Mouse (Mus musculus) ZHBTc4 (cell line): Measurements from ENCODE around the gene Fam107b.

ENCODE experiments used
- DNase-seq: peaks from one replicate; pipeline ENCODE4 v3.0.0-alpha.2; 2011; ENCODE audit warnings: low read depth, low spot score

Fam107b gene

DNA sequence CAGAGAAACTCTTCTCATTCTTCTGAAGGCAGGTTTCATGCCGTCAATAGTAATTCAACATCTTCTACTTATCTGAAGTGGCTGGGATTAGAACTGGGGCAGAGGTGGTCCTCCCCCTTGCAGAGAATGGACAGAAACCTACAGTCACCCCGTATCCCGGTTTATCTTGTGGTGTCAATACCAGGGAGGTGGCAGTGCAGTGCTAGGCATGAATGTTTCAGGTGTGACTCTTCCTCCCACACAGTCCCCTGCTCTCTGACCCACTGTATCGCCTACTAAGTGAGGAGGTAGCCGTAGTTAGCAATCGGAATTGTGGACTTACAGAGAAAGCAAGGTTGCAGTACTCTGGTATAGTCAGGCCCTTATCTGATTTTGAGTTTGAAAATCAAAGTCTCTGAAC, 201.2 kb downstream of the Fam107b start:
- no peak for DNase-seq

DNA sequence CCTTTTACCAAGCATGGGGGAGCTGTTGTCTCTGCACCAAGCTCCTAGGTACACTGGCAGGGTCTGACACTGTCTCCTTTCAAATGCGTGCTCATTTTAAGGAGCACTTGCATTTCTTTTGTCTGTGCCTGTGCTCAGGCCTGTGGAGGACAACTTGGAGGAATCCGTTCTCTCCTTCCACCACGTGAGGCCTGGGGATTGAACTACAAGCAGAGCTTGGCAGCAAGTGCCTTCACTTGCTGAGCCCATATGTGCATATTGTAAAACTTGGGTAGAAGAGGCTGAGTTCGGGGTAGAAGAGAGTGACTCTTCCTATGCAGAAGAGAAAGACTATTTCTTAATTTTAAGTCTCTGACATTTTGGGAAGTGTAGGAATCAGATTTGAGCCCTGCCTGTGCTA, 202.8 kb downstream of the Fam107b start:
- peak; percentile 47 for DNase-seq

DNA sequence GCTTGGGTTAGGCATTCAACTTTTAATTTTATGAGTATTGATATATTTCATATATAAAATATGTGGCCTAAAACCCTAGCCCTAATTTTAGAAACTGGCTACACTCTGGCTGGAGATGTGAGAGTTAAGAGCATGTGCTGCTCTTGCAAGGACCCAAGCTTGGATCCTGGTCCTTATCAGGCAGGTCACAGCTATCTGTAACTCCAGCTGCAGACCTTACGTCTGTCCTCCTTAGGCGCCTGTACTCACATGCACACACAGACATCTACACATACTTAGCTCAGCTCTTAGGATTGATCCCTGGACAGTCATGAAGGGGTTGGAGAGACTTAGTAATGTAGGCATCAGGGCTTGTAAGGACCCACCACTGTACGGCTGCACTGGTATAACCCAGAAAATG, 205.3 kb downstream of the Fam107b start:
- no peak for DNase-seq

DNA sequence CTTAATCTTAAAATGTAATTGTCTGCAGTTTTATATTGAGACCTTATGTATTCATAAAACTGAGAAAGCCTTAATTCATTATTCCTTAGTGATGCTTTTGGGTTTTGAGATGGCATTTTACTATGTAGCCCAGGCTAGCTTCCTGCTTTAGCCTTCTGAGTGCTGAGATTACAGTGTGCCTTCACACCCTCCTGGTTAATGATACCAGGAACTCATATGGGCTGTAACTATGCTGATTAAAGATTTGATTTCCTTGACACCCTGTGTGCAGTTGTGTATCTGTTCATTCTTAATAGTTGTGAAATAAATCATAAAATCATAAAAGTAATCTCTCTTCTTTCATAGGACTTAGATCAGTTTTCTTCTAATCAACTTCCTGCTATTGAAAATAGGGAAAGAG, 205.8 kb downstream of the Fam107b start:
- no peak for DNase-seq

DNA sequence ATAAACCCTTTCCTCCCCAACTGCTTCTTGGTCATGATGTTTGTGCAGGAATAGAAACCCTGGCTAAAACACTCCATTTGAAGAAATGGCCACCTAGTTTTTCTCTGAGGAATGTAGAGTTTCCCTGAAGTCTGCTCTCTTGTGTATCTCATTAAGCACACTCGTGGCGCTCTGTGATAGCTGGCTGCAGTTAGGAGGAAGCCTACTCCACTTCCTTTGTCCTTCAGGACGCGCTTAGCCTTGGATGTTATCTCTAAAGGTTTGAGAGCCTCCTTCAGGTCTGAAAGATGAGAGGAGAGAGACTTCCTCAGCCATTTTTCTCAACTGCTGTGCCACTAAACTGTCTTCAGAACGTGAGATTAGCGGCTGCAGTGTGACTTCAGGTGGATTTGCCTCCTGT, 207.4 kb downstream of the Fam107b start:
- DNase-seq, result no peak

DNA sequence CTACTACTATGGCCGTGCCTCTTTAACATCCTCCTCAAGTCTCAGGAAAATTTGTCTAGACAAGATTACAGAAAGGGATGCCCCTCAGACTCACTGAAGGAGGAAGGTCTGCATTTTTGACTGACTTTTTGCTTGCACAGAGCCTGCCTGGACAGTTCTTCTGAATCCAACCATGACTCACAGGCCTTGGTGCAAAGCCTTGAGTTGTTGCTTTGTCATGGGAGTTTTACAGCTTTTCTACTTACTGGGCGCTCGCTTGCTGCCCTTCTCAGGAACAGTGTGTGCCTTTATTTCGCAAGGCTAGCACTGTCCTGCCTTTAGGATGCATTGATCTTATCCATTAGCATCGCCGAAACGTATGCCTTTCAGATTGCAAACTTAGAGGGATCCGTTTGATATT, 215.3 kb downstream of the Fam107b start:
- no peak for DNase-seq

DNA sequence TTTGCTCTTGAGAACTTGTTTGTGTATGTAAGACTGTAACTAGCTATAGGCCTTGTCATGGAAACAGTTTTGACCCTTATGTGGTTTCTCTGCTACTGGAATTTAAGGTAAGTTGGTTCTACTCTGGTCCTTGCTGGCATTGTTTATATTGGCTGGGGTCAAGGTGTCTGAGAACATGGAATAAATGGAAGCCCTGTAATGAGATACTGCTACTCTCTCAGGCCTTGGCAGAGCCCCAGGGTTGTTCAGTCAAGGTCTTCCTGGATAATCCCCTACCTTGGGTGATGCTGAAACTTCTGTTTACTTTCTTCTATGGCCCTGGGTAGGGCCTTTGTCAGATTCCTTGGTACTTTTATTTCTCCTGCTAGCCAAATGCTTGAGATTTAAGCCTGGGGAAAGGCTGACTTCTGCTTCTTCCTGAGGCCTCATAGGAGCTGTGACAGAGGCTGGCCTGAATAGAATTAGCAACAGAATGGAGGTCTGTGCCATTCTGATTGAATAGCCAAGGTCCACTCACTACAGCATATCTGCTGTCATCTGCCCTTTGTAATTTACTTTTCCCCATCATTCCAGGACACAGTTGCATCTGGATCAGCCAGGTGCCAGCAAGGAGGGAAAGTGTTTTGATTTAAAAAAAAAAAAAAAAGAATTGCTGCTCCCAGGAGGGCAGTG, 217.6 kb downstream of the Fam107b start:
- DNase-seq, result peak; percentile 55

DNA sequence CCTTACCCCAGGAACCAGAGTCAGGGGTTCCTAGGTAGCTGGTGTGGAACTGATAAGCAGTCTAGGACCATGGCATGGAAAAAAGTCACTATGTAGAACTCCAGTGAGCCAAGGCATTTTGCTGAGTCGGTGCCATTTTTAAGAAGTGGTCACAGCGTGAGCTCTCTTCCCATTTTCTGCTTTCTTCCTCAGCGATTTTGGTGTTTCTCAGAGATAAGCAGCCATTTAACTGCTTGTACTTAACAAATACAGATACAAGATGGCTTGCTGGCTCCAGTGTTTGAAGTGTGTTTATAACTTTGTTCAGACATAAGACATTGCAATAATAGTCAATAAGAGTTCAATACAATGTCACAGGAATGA, 218.1 kb downstream of the Fam107b start:
- DNase-seq, result no peak

DNA sequence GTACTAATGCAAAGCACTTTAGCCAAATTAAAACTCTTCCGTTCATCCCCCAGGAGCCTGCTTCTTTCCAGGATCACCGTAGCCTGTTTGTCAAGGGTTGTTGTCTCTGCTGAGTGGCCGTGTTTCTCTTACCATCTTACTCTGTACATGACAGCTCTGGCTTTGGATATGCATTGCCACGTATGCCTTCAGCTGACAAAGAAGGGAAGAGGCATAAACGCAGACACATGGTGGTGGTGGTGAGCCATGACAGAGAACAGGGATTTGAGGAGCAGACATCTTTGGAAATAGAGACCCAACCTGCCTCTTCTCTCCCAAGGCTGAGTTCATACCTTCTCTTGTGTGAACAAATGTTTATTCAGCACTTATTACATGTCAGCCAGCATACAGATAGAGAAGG, 226.3 kb downstream of the Fam107b start:
- DNase-seq, result no peak

DNA sequence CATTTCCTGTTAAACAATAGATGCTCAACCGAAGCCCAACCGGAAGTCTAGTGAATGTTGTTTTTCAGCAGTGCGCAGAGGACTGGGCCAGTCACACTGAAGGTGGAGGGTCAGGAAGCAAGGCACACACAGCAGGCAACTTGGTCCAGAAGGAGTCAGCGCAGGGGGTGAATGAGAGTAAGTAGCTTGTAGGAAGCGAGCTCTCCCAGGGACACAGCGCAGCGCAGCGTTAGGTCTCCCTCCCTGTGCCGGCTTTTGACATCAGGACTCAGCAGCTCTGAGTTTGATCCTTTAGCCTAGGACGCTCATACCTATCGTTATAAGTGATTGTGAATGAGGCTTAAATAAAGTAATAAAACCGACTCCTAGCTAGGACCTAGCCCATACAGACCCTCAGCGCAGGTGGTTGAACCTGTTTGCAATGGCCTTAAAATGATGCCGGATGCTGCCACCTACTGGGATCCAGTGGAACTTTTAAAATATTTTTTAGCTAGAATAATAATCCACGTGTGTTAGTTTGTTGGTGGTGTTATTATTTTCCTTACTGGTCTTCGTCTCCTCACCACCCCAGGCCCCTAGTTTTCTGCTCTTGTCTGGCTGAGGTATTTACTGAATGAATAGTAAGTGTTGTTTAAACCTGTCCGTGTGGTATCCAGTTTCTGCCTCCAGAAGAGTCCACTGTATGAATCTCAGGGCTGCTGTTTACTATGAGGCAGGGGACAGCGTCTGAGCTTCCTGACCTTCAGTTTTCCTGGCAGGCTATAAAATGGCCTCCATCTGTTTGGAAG, 229.7 kb downstream of the Fam107b start:
- DNase-seq, result peak; percentile 48

DNA sequence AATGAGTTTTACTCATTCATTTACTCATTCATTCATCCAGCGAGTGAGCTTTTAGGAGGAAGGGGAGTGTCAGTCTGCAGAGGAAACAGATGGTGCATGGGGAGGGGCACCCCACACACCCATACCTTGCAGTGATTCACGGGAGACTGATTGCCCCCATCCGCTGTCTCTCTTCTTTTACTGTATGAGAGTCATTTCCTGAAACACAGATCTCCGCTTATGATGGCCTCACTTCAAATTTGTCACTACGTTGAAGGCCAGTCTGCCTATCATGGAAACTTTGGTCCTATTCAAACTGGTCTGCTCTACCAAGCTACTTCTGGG, 230.2 kb downstream of the Fam107b start:
- DNase-seq, result no peak

DNA sequence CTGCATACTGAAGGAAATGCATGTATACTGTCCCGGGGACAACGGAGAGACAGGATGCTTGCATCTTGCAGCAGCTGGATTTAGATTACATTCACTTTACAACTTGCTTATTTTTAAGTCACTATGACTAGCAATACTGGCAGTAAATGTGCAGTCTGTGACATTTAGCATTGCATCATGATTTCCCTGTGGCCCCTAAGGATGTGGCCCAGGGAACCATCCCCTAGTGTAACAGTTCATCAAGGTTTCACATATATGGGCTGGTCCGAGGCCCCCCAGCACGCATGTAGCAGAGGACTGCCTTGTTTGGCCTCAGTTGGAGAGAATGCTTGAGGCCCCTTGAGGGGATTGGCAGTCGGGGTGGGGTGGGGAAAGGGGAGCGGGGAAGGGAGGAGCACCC, 235.5 kb downstream of the Fam107b start:
- no peak for DNase-seq

DNA sequence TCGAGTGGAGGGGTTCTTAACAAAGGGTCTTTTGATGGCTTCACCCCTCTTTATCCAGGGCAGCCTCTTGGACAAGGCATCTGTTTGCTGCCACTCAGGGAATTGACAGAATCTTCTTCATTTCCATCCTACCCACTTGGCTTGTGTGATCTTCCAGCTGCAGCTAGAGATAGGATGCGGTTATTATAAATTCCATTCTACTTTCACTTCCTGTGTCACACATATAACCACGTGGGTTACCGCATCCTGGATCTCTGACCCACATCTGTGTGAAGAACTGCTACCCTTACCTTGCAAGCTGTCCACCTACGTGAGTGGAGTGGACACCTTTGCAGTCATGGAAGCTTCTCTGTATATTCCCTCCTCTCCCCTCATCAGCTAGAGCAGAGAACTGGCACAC, 240.0 kb downstream of the Fam107b start:
- no peak for DNase-seq

DNA sequence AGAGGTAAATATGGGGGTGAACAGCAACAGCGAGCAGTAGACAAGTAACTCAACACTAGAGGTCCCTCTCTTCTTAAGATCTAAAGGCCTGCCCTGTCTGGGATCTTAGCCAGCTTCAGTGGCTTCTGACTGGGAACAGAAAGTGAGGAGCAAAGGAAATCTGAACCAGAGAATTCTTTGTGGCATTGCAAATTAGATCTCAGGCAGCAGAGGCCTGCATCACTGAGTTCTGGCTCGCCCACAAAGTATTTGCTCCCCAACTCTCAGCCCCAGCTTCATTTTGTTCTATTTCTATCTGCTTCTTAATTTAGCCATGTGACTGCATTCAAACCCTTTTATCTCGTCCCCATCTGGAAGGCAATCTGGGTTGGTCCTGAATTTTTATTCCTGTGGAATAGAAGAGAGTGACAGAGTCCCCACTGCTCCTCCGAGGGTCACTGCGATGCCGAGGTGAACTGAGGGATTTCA, 245.9 kb downstream of the Fam107b start:
- DNase-seq, result no peak

DNA sequence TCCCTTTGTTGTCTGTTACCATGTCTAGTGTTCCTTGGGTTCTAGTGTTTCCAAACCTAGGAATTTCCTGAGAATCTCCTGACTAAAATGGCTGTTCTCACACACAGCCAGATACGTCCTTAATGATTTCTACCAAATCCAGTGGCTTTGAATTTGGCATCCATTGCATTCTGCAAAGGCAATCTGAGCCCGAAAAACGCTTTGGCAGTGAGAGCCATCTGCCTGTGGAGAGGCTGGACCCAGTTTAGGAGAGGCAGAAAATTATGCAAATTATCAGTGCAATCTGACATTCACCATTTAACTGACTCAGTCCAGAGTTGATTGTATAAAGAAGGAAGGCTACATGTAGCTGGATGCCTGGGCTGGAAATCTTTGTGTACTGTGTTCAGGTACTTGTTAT, 247.3 kb downstream of the Fam107b start:
- no peak for DNase-seq

DNA sequence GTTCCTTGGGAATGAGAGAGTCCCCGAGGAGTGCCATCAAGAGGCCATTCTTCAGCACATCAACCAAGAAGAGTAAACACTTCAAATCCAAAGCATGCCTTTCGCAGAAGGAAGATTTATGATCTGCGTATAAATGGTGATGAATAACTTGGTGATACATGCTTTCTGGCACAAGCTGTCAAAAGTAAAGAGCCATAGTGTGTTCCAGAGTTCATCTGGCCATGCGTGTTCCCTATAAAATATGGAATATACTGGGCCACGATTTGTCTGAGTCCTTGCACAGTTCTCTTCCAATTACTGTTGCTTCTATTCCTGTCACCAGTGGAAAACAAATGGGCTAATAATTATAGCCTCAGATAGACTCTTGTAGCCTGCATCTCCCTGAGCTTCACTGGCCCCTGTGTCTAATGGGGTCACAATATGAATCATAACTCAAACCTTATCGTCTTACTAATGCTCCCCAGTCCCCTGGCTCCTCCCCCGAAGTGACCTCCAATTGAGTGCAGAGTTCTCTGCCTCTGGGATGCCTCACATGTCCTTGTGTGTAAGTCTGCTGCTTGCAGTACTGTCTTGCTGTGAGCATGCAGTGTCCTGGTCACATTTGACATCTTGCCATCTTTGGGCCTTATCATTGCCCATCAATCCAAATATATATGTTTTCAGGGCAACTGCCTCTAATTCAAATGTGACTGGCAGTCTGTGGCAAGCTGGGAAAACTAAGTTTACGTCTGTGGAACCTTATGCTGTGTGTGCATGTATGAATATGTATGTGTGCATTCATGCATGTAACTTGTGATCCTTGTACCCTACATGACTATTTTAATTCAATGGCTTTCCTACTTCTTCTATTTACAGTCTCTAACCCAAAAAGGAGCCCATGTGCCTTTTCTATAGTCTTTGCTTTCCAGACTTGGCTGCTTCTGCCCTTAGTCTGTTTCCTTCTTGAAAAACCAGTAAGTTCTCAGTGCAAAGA, 252.5 kb downstream of the Fam107b start:
- no peak for DNase-seq
